Mouse (Mus musculus): ENCODE measurements around the gene Rnaseh2a.

- TF ChIP-seq EP300 (IDR thresholded peaks at IDR 0.05) (no peak), CTCF (IDR thresholded peaks at IDR 0.05) (no peak)
Measured at GRCm38 (mm10) chr8:84973079-84973478, 3.5 kb upstream of the Rnaseh2a start.
